Mouse (Mus musculus): Measurements from ENCODE around the gene Rad51b. TPM values are rescaled to one million over a fixed set of nuclear protein-coding genes. Genes with fewer than 3 reads are reported as not detected.

Gene Rad51b
- polyA plus RNA-seq, 1 experiment from 2014 or later = 4.4 TPM

DNA sequence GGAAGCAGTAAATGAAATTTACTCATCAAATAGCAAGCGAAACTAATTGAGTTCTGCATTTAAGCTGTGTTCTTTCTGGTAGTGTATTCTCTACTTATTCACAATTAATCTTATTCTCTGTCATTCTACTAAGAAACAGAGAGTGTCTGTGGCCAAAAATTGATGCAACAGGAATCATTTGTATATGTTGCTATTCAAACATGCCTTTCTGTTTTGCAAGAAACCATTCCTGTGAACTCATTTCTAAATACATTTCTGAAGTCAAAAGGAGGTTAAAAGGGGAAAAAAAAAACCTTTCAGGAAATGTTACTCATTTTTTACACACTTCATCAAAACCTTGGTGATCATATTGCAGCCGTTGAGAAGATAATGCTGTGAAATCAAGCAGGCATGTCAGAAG lies 96.6 kb downstream of the Rad51b start:
- no peak overlapping the region for H3K9ac ChIP-seq (ENCODE audit: low read depth, low read length)
- no peak overlapping the region for H3K4me3 ChIP-seq (ENCODE audit: low read depth, low read length)
- H3K4me2 ChIP-seq (ENCODE audit: low read depth, low read length) = no peak overlapping the region
- no peaks in the 10 kb centered on the region for H3K27me3 ChIP-seq (ENCODE audit: control insufficient read depth, insufficient read depth, low read depth, low read length)
- no peaks in the 10 kb centered on the region for H3K4me1 ChIP-seq (ENCODE audit: control insufficient read depth, low read depth, low read length)
- H3K36me3 ChIP-seq (ENCODE audit: control insufficient read depth, insufficient read depth) = no peaks in the 10 kb centered on the region
- 61% methylated on average over 2 of the region's 2 CpGs for WGBS (ENCODE audit: insufficient replicate concordance)
- ATAC-seq (ENCODE audit: low read depth) = no peak
- H3K27ac ChIP-seq (ENCODE audit: low read length) = no peak overlapping the region
- no peaks in the 10 kb centered on the region for H3K9me3 ChIP-seq (replicated peaks; ENCODE audit: control insufficient read depth, low read length)

- no peak overlapping the region for H3K27ac ChIP-seq (ENCODE audit: low read length)
- ATAC-seq (ENCODE audit: low read depth) = peak; percentile 62
- no peaks in the 10 kb centered on the region for H3K9me3 ChIP-seq (replicated peaks; ENCODE audit: control insufficient read depth, low read length)
- no peak overlapping the region for H3K4me3 ChIP-seq (ENCODE audit: low read depth, low read length)
- WGBS (ENCODE audit: insufficient replicate concordance) = 53% methylated on average over 3 of the region's 3 CpGs
- H3K9ac ChIP-seq (ENCODE audit: low read depth, low read length) = no peak overlapping the region
- no peaks in the 10 kb centered on the region for H3K4me1 ChIP-seq (ENCODE audit: control insufficient read depth, low read depth, low read length)
- no peaks in the 10 kb centered on the region for H3K27me3 ChIP-seq (ENCODE audit: control insufficient read depth, insufficient read depth, low read depth, low read length)
- no peaks in the 10 kb centered on the region for H3K36me3 ChIP-seq (ENCODE audit: control insufficient read depth, insufficient read depth)
- no peak overlapping the region for H3K4me2 ChIP-seq (ENCODE audit: low read depth, low read length)
Measured at GRCm38 (mm10) chr12:79403992-79404391, 106.9 kb downstream of the Rad51b start.

GRCm38 (mm10) chr12:79404494-79404893 lies 107.4 kb downstream of the Rad51b start:
- H3K9ac ChIP-seq (ENCODE audit: low read depth, low read length) = no peak overlapping the region
- no peak overlapping the region for H3K4me2 ChIP-seq (ENCODE audit: low read depth, low read length)
- H3K36me3 ChIP-seq (ENCODE audit: control insufficient read depth, insufficient read depth) = no peaks in the 10 kb centered on the region
- H3K4me3 ChIP-seq (ENCODE audit: low read depth, low read length) = no peak overlapping the region
- WGBS (ENCODE audit: insufficient replicate concordance) = 38% methylated on average over 1 of the region's 1 CpGs
- no peak overlapping the region for H3K27ac ChIP-seq (ENCODE audit: low read length)
- no peaks in the 10 kb centered on the region for H3K4me1 ChIP-seq (ENCODE audit: control insufficient read depth, low read depth, low read length)
- H3K9me3 ChIP-seq (replicated peaks; ENCODE audit: control insufficient read depth, low read length) = no peaks in the 10 kb centered on the region
- no peaks in the 10 kb centered on the region for H3K27me3 ChIP-seq (ENCODE audit: control insufficient read depth, insufficient read depth, low read depth, low read length)
- no peak for ATAC-seq (ENCODE audit: low read depth)

- Histone ChIP-seq H3K27me3 (ENCODE audit: control insufficient read depth, insufficient read depth, low read depth, low read length) (no peaks in the 10 kb centered on the region), H3K9ac (ENCODE audit: low read depth, low read length) (no peak overlapping the region), H3K4me2 (ENCODE audit: low read depth, low read length) (no peak overlapping the region), H3K4me3 (ENCODE audit: low read depth, low read length) (no peak overlapping the region), H3K9me3 (replicated peaks; ENCODE audit: control insufficient read depth, low read length) (no peaks in the 10 kb centered on the region), H3K4me1 (ENCODE audit: control insufficient read depth, low read depth, low read length) (no peaks in the 10 kb centered on the region), H3K27ac (ENCODE audit: low read length) (no peak overlapping the region), H3K36me3 (ENCODE audit: control insufficient read depth, insufficient read depth) (no peaks in the 10 kb centered on the region)
- 62% methylated on average over 2 of the region's 2 CpGs for WGBS (ENCODE audit: insufficient replicate concordance)
- no peak for ATAC-seq (ENCODE audit: low read depth)
Measured at GRCm38 (mm10) chr12:79408677-79409076, 111.6 kb downstream of the Rad51b start.

DNA sequence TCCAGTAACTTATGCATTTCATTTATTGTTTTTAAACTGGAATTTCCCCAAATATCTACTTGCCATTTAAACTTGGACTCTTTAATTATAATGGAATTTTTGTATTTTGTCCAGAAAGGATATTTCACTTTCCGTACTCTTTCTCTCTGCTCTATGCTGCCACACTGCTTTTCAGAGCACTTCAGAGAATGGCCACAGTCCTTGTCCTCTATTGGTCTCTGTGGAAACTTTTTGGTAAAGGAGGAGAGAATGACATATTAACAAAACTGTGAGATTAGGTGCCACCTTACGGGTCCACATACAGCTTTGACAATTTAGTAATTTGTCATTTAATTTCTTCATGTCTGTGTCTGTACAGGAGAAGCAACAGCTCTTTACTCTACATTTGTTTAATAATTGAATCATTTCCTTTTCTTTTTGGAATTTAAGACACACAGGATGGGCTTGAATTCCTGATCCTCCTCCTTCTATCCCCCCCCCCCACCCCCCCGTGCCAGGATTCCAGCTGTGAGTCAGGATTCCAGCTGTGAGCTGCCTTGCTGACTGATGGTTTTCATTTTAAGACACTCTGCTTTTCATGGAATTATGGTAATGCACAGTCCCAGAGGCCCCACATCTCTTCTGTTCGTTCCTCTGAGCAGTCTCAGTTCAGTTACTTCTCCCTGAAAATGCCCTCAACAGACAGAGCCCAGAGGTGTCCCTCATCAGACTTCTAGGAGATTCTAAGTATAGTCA lies 112.2 kb downstream of the Rad51b start:
- 58% methylated on average over 4 of the region's 4 CpGs for WGBS (ENCODE audit: insufficient replicate concordance)
- H3K27ac ChIP-seq (ENCODE audit: low read length) = no peak overlapping the region
- no peak for ATAC-seq (ENCODE audit: low read depth)

GRCm38 (mm10) chr12:79412894-79413507 lies 115.9 kb downstream of the Rad51b start:
- no peaks in the 10 kb centered on the region for H3K9me3 ChIP-seq (replicated peaks; ENCODE audit: control insufficient read depth, low read length)
- no peaks in the 10 kb centered on the region for H3K4me1 ChIP-seq (ENCODE audit: control insufficient read depth, low read depth, low read length)
- H3K27ac ChIP-seq (ENCODE audit: low read length) = no peak overlapping the region
- ATAC-seq (ENCODE audit: low read depth) = no peak
- 71% methylated on average over 8 of the region's 8 CpGs for WGBS (ENCODE audit: insufficient replicate concordance)
- no peaks in the 10 kb centered on the region for H3K36me3 ChIP-seq (ENCODE audit: control insufficient read depth, insufficient read depth)
- no peak overlapping the region for H3K4me3 ChIP-seq (ENCODE audit: low read depth, low read length)
- H3K4me2 ChIP-seq (ENCODE audit: low read depth, low read length) = no peak overlapping the region
- H3K27me3 ChIP-seq (ENCODE audit: control insufficient read depth, insufficient read depth, low read depth, low read length) = no peaks in the 10 kb centered on the region
- no peak overlapping the region for H3K9ac ChIP-seq (ENCODE audit: low read depth, low read length)

More for the DNA sequence above, 112.2 kb downstream of the Rad51b start:
- Histone ChIP-seq H3K4me1 (ENCODE audit: control insufficient read depth, low read depth, low read length) (no peaks in the 10 kb centered on the region), H3K36me3 (ENCODE audit: control insufficient read depth, insufficient read depth) (no peaks in the 10 kb centered on the region), H3K4me3 (ENCODE audit: low read depth, low read length) (no peak overlapping the region), H3K27me3 (ENCODE audit: control insufficient read depth, insufficient read depth, low read depth, low read length) (no peaks in the 10 kb centered on the region), H3K9ac (ENCODE audit: low read depth, low read length) (no peak overlapping the region), H3K4me2 (ENCODE audit: low read depth, low read length) (no peak overlapping the region), H3K9me3 (replicated peaks; ENCODE audit: control insufficient read depth, low read length) (no peaks in the 10 kb centered on the region)

GRCm38 (mm10) chr12:79417360-79417759 lies 120.3 kb downstream of the Rad51b start:
- Histone ChIP-seq H3K4me1 (ENCODE audit: control insufficient read depth, low read depth, low read length) (no peaks in the 10 kb centered on the region), H3K36me3 (ENCODE audit: control insufficient read depth, insufficient read depth) (no peaks in the 10 kb centered on the region), H3K4me3 (ENCODE audit: low read depth, low read length) (no peak overlapping the region), H3K27me3 (ENCODE audit: control insufficient read depth, insufficient read depth, low read depth, low read length) (no peaks in the 10 kb centered on the region), H3K9me3 (replicated peaks; ENCODE audit: control insufficient read depth, low read length) (no peaks in the 10 kb centered on the region), H3K27ac (ENCODE audit: low read length) (no peak overlapping the region), H3K9ac (ENCODE audit: low read depth, low read length) (no peak overlapping the region), H3K4me2 (ENCODE audit: low read depth, low read length) (no peak overlapping the region)
- no peak for ATAC-seq (ENCODE audit: low read depth)
- WGBS (ENCODE audit: insufficient replicate concordance) = 75% methylated on average over 6 of the region's 6 CpGs

GRCm38 (mm10) chr12:79420605-79421004 lies 123.5 kb downstream of the Rad51b start:
- no peaks in the 10 kb centered on the region for H3K27me3 ChIP-seq (ENCODE audit: control insufficient read depth, insufficient read depth, low read depth, low read length)
- ATAC-seq (ENCODE audit: low read depth) = no peak
- no peak overlapping the region for H3K9ac ChIP-seq (ENCODE audit: low read depth, low read length)
- no peaks in the 10 kb centered on the region for H3K36me3 ChIP-seq (ENCODE audit: control insufficient read depth, insufficient read depth)
- H3K9me3 ChIP-seq (replicated peaks; ENCODE audit: control insufficient read depth, low read length) = no peaks in the 10 kb centered on the region
- no peak overlapping the region for H3K4me3 ChIP-seq (ENCODE audit: low read depth, low read length)
- H3K4me2 ChIP-seq (ENCODE audit: low read depth, low read length) = no peak overlapping the region
- whole genome bisulfite sequencing (ENCODE audit: insufficient replicate concordance) = 44% methylated on average over 6 of the region's 6 CpGs
- H3K4me1 ChIP-seq (ENCODE audit: control insufficient read depth, low read depth, low read length) = no peaks in the 10 kb centered on the region
- no peak overlapping the region for H3K27ac ChIP-seq (ENCODE audit: low read length)

DNA sequence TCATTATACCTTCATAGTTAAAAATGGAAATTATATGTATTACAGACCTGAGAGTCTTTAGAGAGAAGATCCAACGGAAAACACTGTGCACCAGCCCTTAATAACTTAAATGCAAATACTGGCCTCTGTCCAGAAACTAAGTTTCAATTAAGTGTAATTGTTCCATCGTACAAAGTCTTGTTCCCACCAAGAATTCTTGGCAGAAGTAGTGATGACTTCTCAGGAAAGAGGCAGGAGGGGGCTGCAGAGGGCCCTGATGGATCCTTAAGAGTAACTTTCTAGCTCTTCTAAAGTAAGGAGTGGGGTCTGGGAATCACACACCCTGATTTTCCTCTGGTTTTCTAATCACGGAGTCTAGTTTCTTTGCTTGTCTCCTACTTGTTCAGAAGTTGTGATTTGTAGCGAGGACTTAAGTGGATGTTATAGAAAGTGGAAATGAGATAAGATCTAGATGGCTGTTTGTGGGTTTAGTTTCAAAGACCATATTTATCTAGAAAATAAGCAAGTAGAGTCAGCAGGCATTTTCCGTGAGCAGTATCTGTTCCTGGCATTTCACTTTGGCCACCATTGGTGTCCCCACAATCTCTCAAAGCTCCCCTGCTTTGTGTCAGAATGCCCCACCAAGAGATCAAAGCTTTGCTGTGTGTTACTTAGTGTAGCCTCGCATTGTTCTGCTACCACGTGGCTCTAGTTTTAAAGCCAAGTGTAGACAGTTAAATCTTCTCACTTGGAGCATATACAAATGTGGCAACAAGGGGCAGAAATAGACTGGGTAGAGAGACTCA lies 132.6 kb downstream of the Rad51b start:
- Histone ChIP-seq H3K9me3 (replicated peaks; ENCODE audit: control insufficient read depth, low read length) (no peaks in the 10 kb centered on the region), H3K27me3 (ENCODE audit: control insufficient read depth, insufficient read depth, low read depth, low read length) (no peaks in the 10 kb centered on the region), H3K9ac (ENCODE audit: low read depth, low read length) (no peak overlapping the region), H3K27ac (ENCODE audit: low read length) (no peak overlapping the region), H3K4me3 (ENCODE audit: low read depth, low read length) (no peak overlapping the region), H3K36me3 (ENCODE audit: control insufficient read depth, insufficient read depth) (no peaks in the 10 kb centered on the region), H3K4me2 (ENCODE audit: low read depth, low read length) (no peak overlapping the region), H3K4me1 (ENCODE audit: control insufficient read depth, low read depth, low read length) (no peaks in the 10 kb centered on the region)
- WGBS (ENCODE audit: insufficient replicate concordance) = 43% methylated on average over 7 of the region's 7 CpGs
- no peak for ATAC-seq (ENCODE audit: low read depth)
